Mouse (Mus musculus) gastrocnemius, postnatal 4 days (tissue): ENCODE results near the gene Leprot. TPM values are rescaled to one million over a fixed set of nuclear protein-coding genes. Genes with fewer than 3 reads are reported as not detected.

ENCODE experiments used
- DNase-seq, 2 experiments: peaks; one replicate each; pipeline ENCODE4 v3.0.0; 2021 to 2022; ENCODE audit warnings: low spot score in 2 of 2, mixed read lengths in 2 of 2
- long read RNA-seq, 2 experiments: library from polyadenylated mRNA; stranded (forward); transcript quantifications; one replicate each; pipeline ENCODE4 v2.0.0; 2021
- total RNA-seq, 2 experiments: library from RNA; stranded (reverse); gene quantifications; 2 replicates each; pipeline ENCODE4 v1.2.3; 2021

The Leprot gene
- 10 to 100 TPM; 42.6 to 44.9 TPM for total RNA-seq
- long read RNA-seq, experiment 1, transcript Leprot-201 (4 exons, 1,898 nt): major isoform, 69 of 76 reads
- long read RNA-seq, experiment 1, partial matches to known transcripts: 6 of 76 reads
- long read RNA-seq, experiment 1, other reads (novel, unspliced or antisense): 1 of 76 reads
- long read RNA-seq, experiment 2, transcript Leprot-201 (4 exons, 1,898 nt): major isoform, 84 of 89 reads
- long read RNA-seq, experiment 2, partial matches to known transcripts: 3 of 89 reads
- long read RNA-seq, experiment 2, other reads (novel, unspliced or antisense): 2 of 89 reads

DNA sequence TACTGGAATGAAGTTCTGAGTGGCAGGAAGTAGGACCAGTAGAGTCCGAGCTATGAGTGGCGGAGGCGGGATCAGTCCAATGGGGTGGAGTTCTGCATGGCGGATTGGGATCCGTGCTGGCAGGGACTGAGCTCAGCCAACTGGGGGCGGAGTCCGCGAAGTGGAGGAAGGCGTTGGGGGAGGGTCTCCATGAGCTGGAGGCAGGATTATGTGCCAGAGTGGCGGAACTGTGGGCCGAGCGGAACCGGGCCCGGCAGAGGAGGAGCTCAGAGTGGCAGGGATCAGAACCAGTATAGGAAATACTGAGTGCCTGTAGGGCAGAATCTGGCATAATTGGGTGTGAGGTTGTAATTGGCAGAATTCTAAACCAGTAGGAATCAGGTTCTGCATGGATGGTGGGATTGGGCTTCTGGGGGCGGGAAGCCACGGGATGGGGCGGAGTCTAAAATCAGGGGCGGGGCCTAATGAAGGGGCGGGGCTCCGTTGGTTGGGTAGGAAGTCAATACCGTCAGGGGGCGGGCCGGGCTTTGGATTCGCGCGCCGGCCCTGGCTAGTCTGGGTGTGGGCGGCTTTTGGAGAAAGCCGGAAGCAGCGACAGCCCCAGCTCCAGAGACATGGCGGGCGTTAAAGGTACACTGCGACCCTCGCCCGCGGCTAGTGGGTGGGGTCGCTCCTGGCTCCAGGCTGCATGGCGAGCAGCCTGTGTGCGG, at the start of gene Leprot:
TSS of gene Leprot (plus strand) at position 523 of the 710 bp plus-strand sequence.
- DNase-seq: peak; percentile 95 to 98

DNA sequence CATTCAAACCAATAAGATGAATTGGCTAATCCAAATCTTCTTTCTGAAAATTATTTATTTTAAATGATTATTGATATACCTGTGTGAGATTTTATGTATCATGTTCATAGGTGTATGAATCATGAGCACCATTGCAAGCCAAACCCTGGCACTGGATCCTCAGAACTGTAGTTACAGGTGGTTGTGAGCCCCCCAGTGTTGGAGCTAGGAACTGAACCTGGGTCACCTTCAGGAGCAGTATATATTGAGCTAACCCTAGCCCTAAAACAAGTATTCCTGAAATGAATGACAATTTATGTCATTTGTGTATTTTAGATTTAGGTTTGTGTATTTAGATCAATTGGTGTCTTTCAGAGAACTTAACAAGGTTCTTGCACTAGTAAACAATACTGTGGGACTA, 45.8 kb upstream of the Leprot start:
- DNase-seq: no peak

- no peak for DNase-seq
Measured at GRCm38 (mm10) chr4:101603635-101604034, 43.9 kb upstream of the Leprot start.

- DNase-seq: no peak
Measured at GRCm38 (mm10) chr4:101616520-101616919, 31.0 kb upstream of the Leprot start.

DNA sequence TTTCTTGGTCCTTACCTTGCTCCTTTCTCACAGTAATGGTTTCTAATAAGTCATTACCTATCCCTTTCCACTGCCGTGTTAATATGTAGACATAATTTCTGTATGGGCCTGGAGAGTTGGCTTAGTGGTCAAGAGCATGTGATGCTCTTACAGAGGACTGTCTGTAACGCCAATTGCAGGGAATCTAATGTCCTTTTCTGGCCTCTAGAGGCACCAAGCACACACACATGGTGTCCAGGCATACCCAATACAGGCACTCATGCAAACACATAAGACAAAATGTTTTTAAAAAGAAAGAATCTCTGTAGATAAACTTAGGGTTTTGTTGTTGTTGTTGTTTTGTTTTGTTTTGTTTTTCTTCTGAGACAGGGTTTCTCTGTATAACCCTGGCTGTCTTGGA, 29.8 kb upstream of the Leprot start:
- no peak for DNase-seq

DNA sequence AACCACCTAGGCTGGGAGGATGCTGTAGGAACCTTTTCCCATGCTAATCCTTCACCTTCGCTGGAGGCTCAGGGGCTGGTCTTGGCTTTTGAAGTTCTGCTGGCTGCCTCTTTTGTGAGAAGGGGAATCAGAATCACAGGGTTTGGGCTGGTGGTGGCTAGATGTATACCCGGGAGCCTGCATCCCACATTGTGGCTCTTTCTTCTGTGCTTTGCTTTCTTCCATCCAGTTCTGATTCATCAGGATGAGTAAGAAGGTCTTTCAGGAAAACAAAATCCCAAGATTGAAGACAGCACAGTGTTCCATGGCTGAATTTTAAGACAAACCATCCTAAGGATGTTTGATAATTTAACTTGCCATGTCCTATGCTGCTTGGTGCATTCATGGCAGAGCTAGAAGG, 27.3 kb upstream of the Leprot start:
- no peak for DNase-seq

DNA sequence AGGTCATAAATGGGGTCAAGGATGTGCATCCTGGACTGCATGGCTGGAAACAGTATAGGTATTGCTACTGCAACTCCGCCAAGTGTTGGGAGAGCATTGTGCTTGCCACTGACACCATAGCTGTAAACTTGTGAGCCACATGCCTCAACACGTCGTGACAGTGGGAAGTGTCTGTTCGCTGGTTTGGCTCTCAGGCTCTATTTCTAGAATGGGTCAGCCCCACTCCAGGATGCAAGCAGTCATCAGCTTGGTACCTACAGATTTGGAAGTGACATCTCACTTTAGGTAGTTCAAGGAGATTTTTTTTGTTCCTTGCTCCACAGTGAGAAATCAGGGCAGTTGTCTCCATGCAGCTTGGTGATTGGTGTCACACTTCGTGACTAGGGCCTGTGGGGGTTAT, 26.3 kb upstream of the Leprot start:
- no peak for DNase-seq

GRCm38 (mm10) chr4:101625278-101625677, 22.2 kb upstream of the Leprot start:
- no peak for DNase-seq

GRCm38 (mm10) chr4:101635596-101635995, 11.9 kb upstream of the Leprot start:
- DNase-seq: no peak

GRCm38 (mm10) chr4:101637472-101637871, 10.0 kb upstream of the Leprot start:
- DNase-seq: no peak

- DNase-seq: no peak
Measured at GRCm38 (mm10) chr4:101640631-101641030, 6.9 kb upstream of the Leprot start.

- DNase-seq: no peak
Measured at GRCm38 (mm10) chr4:101642708-101643107, 4.8 kb upstream of the Leprot start.

GRCm38 (mm10) chr4:101643216-101643615, 4.3 kb upstream of the Leprot start:
- DNase-seq: no peak

- no peak for DNase-seq
Measured at GRCm38 (mm10) chr4:101646857-101647195, 692 bp upstream of the Leprot start.

DNA sequence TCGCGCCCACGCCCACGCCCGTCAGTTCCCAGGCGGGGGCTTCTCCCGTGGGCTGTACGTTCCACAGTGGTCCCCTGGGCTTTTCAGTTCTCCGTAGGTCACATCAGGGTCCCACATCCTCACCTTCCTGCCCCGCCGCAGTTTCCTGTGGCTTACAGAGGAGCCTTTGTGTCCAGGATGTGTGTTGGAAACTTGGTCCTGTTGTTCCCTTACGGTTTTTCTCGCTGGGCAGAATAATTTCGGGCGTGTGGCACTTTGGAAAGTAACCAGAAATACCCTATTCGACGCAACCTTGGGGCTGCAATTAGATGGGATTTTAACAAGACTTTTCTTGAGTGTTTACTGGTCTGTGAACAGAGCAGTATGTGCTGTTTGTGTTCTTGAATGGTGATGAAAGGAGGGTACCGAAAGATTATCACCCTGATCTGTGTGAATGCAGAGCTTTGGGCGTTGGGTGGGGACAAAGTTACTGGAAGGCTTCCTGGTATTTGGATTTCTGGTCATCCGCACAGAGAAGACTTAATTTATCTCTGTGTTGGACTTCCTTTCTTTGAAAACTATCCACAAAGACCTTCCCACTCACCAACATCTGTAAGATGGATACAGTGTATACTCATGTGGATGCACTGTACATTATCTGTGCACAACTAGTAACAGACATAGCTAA, 591 bp downstream of the Leprot start:
- DNase-seq: no peak

DNA sequence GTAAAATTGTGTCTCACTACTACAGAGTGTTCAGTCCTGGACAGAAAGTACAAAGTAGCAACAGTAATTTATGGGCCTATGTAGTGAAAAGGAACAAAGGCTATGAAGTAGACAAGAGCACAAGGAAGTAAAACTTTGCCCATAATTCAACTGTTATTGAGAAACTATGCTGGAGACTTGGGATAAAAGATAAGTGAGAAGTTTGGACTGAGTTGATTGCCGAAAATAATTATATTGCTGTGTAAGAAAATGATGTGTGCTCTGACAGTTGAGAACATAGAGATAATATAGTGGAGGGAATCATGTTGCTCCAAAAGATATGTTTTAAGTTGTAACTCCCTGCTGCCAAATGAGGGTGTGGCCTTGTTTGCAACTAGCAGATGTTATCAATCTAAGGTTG, 1.2 kb downstream of the Leprot start:
- DNase-seq: no peak

DNA sequence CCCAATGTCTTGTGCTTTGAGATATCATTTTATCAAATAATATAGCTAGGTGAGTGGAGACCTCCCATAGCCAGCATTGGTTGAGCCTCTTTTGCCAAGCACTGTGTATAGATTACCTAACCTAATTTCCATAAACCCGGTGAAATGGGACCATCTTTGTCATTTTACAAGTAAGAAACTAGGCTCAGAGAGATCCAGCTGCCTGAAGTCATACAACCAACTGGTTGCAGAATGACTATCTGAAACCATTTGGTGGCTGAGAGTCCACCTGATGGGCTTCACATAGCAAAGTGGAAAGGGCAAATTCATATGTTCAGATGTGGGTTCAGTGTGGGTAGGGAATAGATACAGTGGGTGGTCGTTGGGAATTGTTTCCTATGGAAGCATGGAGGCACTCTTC, 3.4 kb downstream of the Leprot start:
- DNase-seq: no peak

GRCm38 (mm10) chr4:101654256-101654655, 6.7 kb downstream of the Leprot start:
- DNase-seq: no peak

GRCm38 (mm10) chr4:101654788-101655414, 7.4 kb downstream of the Leprot start:
- no peak for DNase-seq

DNA sequence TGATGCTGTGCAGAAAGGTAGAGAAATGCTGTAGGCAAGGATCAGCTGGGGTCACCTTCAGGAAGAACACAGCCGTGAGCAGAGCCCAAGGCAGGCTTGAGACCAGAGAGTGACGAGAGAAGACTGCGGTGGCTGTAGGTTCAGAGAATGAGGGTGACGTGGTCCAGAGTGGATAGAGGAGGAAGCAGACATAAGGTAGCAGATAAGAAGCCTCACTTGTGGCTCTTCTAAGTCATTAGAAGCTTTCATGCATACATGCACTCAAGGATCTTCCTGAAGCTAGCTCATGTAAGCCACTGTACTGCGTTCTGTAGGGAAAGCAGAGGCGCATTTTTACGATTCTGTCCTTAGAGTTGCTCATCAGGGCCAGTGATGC, 7.9 kb downstream of the Leprot start:
- DNase-seq: no peak

DNA sequence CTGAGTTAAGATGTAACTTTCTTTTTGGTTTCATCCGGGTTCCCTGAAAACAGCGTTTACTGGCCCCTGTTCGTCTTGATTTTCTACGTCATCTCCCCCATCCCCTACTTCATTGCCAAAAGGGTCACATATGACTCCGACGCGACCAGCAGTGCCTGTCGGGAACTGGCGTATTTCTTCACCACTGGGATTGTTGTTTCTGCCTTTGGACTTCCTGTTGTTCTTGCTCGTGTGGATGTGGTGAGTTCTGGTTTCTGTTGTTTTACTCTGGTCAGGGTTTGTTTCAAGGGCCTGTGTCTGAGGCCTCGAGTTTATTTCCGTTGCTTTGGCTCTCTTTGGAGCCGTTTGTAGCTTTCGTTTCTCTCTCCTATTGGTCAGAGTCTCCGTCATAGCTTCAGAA, 8.5 kb downstream of the Leprot start:
- DNase-seq: no peak

DNA sequence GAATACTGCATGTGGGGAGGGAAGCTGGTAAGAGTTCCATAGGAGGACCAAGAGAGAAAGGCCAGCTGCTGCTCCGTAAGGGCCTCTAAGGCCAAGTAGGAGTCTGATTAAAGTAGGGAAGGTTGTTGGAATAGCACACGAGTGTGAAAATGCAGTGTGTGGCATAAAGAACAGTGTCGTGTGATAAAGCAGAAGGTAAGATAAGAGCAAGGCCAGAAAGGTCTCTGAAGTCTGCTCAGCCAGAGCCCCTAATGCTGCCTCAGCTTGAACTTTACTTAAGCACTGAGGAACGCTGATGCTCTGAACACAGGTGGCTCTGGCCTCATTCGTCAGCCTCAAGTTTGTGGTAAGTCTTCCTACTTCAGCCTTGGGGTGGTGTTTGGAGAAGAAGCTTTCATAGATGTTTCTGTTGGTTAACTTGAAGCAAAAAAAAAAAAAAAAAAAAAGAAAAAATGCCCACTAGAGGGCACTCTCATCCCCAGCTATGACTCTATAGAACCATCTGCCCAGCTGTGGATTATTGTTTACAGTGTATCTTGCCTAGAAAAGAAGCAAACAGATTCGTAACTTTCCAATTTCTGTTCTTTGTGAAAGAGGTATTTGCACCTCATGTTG, 9.5 kb downstream of the Leprot start:
- DNase-seq: no peak
